Mouse (Mus musculus) hindbrain, embryonic 12.5 days (tissue): ENCODE data around the gene Crocc. TPM values are rescaled to one million over a fixed set of nuclear protein-coding genes. Genes with fewer than 3 reads are reported as not detected.

ENCODE experiments used
- ATAC-seq: fragments of 200-750 bp; cut with Nextera tagmentation; 2 replicates; pipeline ENCODE4 v1.8.0; 2017; ENCODE audit warnings: moderate TSS enrichment; ENCODE audit not compliant: low FRiP score
- H3K27ac ChIP-seq: fragments of 300-500 bp; sonication (generic); 2 replicates; pipeline ENCODE4 v1.5.1; 2016; ENCODE audit warnings: mild to moderate bottlenecking
- H3K27me3 ChIP-seq: fragments of 300-500 bp; sonication (generic); 2 replicates; pipeline ENCODE4 v1.6.1; 2016; ENCODE audit warnings: mild to moderate bottlenecking
- H3K36me3 ChIP-seq: fragments of 300-500 bp; sonication (generic); 2 replicates; pipeline ENCODE4 v1.6.1; 2016; ENCODE audit warnings: mild to moderate bottlenecking
- H3K4me1 ChIP-seq: fragments of 300-500 bp; sonication (generic); 2 replicates; pipeline ENCODE4 v1.6.1; 2016
- H3K4me2 ChIP-seq: fragments of 300-500 bp; sonication (generic); replicated peaks from 2 replicates; pipeline ENCODE4 v1.6.1; 2016; ENCODE audit warnings: mild to moderate bottlenecking
- H3K4me3 ChIP-seq: fragments of 300-500 bp; sonication (generic); 2 replicates; pipeline ENCODE4 v1.5.1; 2016; ENCODE audit warnings: mild to moderate bottlenecking
- H3K9ac ChIP-seq: fragments of 300-500 bp; sonication (generic); 2 replicates; pipeline ENCODE4 v1.6.1; 2016; ENCODE audit warnings: mild to moderate bottlenecking, moderate library complexity
- H3K9me3 ChIP-seq: fragments of 300-500 bp; sonication (generic); replicated peaks from 2 replicates; pipeline ENCODE4 v1.6.1; 2016; ENCODE audit warnings: mild to moderate bottlenecking
- WGBS: fragments of 180-500 bp; shearing (Covaris S2); methylation state at CpG from one replicate; pipeline ENCODE4 v1.1.7; 2016; 5-methylcytosine and 5-hydroxymethylcytosine counted together
- polyA plus RNA-seq: library from polyadenylated mRNA; unstranded; fragments of >200 nt; fragmentation: Nextera tagmentation; extraction: Ambion mirVana; gene quantifications from 2 replicates; pipeline ENCODE4 v1.2.1, GENCODE M21; 2016

Gene Crocc
- polyA plus RNA-seq, 1 experiment from 2014 or later, result 13.2 TPM

GRCm38 (mm10) chr4:140992215-140992614 lies 68.1 kb downstream of the Crocc start:
- ATAC-seq, result no peak
- Histone ChIP-seq H3K27ac (no peak overlapping the region), H3K36me3 (peaks cover 56% of the 10 kb centered on the region)

GRCm38 (mm10) chr4:140989447-140989846 lies 70.9 kb downstream of the Crocc start:
- peaks cover 29% of the 10 kb centered on the region for H3K36me3 ChIP-seq
- H3K9me3 ChIP-seq, result no peaks in the 10 kb centered on the region
- H3K9ac ChIP-seq, result peak overlapping the region; percentile 27; the same call in 1 of the 2 replicates
- no peak for ATAC-seq
- H3K27me3 ChIP-seq, result no peaks in the 10 kb centered on the region
- no peak overlapping the region for H3K4me2 ChIP-seq
- H3K27ac ChIP-seq, result no peak overlapping the region
- H3K4me3 ChIP-seq, result no peak overlapping the region
- 86% methylated on average over 14 of the region's 14 CpGs for WGBS
- H3K4me1 ChIP-seq, result peaks cover 40% of the 10 kb centered on the region

More at GRCm38 (mm10) chr4:140992215-140992614, 68.1 kb downstream of the Crocc start:
- Histone ChIP-seq H3K9me3 (no peaks in the 10 kb centered on the region), H3K27me3 (no peaks in the 10 kb centered on the region), H3K4me2 (no peak overlapping the region), H3K4me3 (no peak overlapping the region), H3K4me1 (peaks cover 35% of the 10 kb centered on the region), H3K9ac (no peak overlapping the region)
- 84% methylated on average over 20 of the region's 20 CpGs for WGBS

GRCm38 (mm10) chr4:140988706-140989290 lies 71.6 kb downstream of the Crocc start:
- Histone ChIP-seq H3K36me3 (peaks cover 22% of the 10 kb centered on the region), H3K27ac (no peak overlapping the region; the same call in 1 of the 2 replicates), H3K4me2 (peak overlapping the region; percentile 86), H3K27me3 (no peaks in the 10 kb centered on the region), H3K4me1 (peaks cover 40% of the 10 kb centered on the region), H3K9me3 (no peaks in the 10 kb centered on the region), H3K9ac (no peak overlapping the region), H3K4me3 (no peak overlapping the region)
- ATAC-seq, result no peak
- WGBS, result 63% methylated on average over 7 of the region's 7 CpGs

GRCm38 (mm10) chr4:140987476-140987875 lies 72.9 kb downstream of the Crocc start:
- Histone ChIP-seq H3K4me1 (peaks cover 50% of the 10 kb centered on the region), H3K4me3 (peak overlapping the region; percentile 90), H3K27me3 (no peaks in the 10 kb centered on the region), H3K36me3 (peaks cover 11% of the 10 kb centered on the region), H3K4me2 (peak overlapping the region; percentile 86), H3K27ac (peak overlapping the region; percentile 17; the same call in 1 of the 2 replicates), H3K9ac (peak overlapping the region; percentile 98), H3K9me3 (no peaks in the 10 kb centered on the region)
- WGBS, result 32% methylated on average over 7 of the region's 7 CpGs
- ATAC-seq, result no peak

- Histone ChIP-seq H3K27me3 (no peaks in the 10 kb centered on the region), H3K36me3 (peaks cover 5% of the 10 kb centered on the region; the same call in 1 of the 2 replicates), H3K27ac (peak within 1 kb of the TSS; percentile 82), H3K4me3 (peak within 1 kb of the TSS; percentile 90), H3K9me3 (0 out of 2 replicates have a peak, but pooled peaks cover under 1% of the 10 kb centered on the region), H3K4me2 (peak within 1 kb of the TSS; percentile 86), H3K9ac (peak within 1 kb of the TSS; percentile 98), H3K4me1 (peaks cover 47% of the 10 kb centered on the region)
- WGBS, result under 1% methylated on average over 56 of the region's 58 CpGs
- ATAC-seq, result peak; percentile 89
Measured at GRCm38 (mm10) chr4:140986711-140987395, 73.5 kb downstream of the Crocc start, which contains the start of gene Atp13a2. Gene Atp13a2, plus strand, starts transcription at chr4:140986873.

- H3K27me3 ChIP-seq, result no peaks in the 10 kb centered on the region
- 0 out of 2 replicates have a peak, but pooled peaks cover 4% of the 10 kb centered on the region for H3K36me3 ChIP-seq
- H3K9me3 ChIP-seq, result 0 out of 2 replicates have a peak, but pooled peaks cover 7% of the 10 kb centered on the region
- WGBS, result 35% methylated on average over 14 of the region's 15 CpGs
- peak overlapping the region; percentile 98 for H3K9ac ChIP-seq
- peak; percentile 41 for ATAC-seq
- H3K27ac ChIP-seq, result peak overlapping the region; percentile 82
- peak overlapping the region; percentile 90 for H3K4me3 ChIP-seq
- H3K4me2 ChIP-seq, result peak overlapping the region; percentile 86
- H3K4me1 ChIP-seq, result peaks cover 47% of the 10 kb centered on the region
Measured at GRCm38 (mm10) chr4:140986024-140986710, 74.2 kb downstream of the Crocc start.

GRCm38 (mm10) chr4:140984544-140984943 lies 75.8 kb downstream of the Crocc start:
- Histone ChIP-seq H3K4me3 (no peak overlapping the region), H3K27ac (no peak overlapping the region), H3K4me2 (no peak overlapping the region), H3K9me3 (0 out of 2 replicates have a peak, but pooled peaks cover 8% of the 10 kb centered on the region), H3K9ac (no peak overlapping the region), H3K36me3 (peaks cover 4% of the 10 kb centered on the region), H3K4me1 (peaks cover 38% of the 10 kb centered on the region), H3K27me3 (no peaks in the 10 kb centered on the region)
- 84% methylated on average over 6 of the region's 6 CpGs for WGBS
- no peak for ATAC-seq

GRCm38 (mm10) chr4:140983442-140983841 lies 76.9 kb downstream of the Crocc start:
- Histone ChIP-seq H3K4me1 (peaks cover 27% of the 10 kb centered on the region), H3K9ac (no peak overlapping the region), H3K27me3 (no peaks in the 10 kb centered on the region), H3K27ac (no peak overlapping the region; the same call in 1 of the 2 replicates), H3K4me3 (no peak overlapping the region), H3K4me2 (no peak overlapping the region), H3K9me3 (0 out of 2 replicates have a peak, but pooled peaks cover 8% of the 10 kb centered on the region), H3K36me3 (peaks cover 15% of the 10 kb centered on the region)
- no peak for ATAC-seq
- 18% methylated on average over 9 of the region's 9 CpGs for WGBS

GRCm38 (mm10) chr4:140982808-140983207 lies 77.5 kb downstream of the Crocc start:
- Histone ChIP-seq H3K27ac (no peak overlapping the region; the same call in 1 of the 2 replicates), H3K4me1 (peaks cover 21% of the 10 kb centered on the region), H3K27me3 (no peaks in the 10 kb centered on the region), H3K4me2 (no peak overlapping the region), H3K36me3 (peaks cover 21% of the 10 kb centered on the region), H3K4me3 (no peak overlapping the region), H3K9ac (no peak overlapping the region), H3K9me3 (0 out of 2 replicates have a peak, but pooled peaks cover 8% of the 10 kb centered on the region)
- no peak for ATAC-seq
- WGBS, result 59% methylated on average over 4 of the region's 4 CpGs

GRCm38 (mm10) chr4:140981605-140982004 lies 78.7 kb downstream of the Crocc start:
- no peak overlapping the region for H3K4me2 ChIP-seq
- H3K9me3 ChIP-seq, result 0 out of 2 replicates have a peak, but pooled peaks cover 8% of the 10 kb centered on the region
- no peak overlapping the region for H3K9ac ChIP-seq
- WGBS, result 83% methylated on average over 2 of the region's 2 CpGs
- H3K4me3 ChIP-seq, result no peak overlapping the region
- no peak for ATAC-seq
- H3K27ac ChIP-seq, result no peak overlapping the region
- H3K4me1 ChIP-seq, result peaks cover 14% of the 10 kb centered on the region
- H3K27me3 ChIP-seq, result no peaks in the 10 kb centered on the region
- H3K36me3 ChIP-seq, result peaks cover 33% of the 10 kb centered on the region

GRCm38 (mm10) chr4:140977886-140978692 lies 82.3 kb downstream of the Crocc start:
- H3K27ac ChIP-seq, result no peak overlapping the region
- H3K27me3 ChIP-seq, result no peaks in the 10 kb centered on the region
- H3K4me2 ChIP-seq, result no peak overlapping the region
- peaks cover 65% of the 10 kb centered on the region for H3K36me3 ChIP-seq
- no peak for ATAC-seq
- H3K4me3 ChIP-seq, result no peak overlapping the region
- 0 out of 2 replicates have a peak, but pooled peaks cover 8% of the 10 kb centered on the region for H3K9me3 ChIP-seq
- WGBS, result 94% methylated on average over 14 of the region's 14 CpGs
- H3K9ac ChIP-seq, result no peak overlapping the region
- H3K4me1 ChIP-seq, result peaks cover 4% of the 10 kb centered on the region; the same call in 1 of the 2 replicates
